Mouse (Mus musculus) frontal cortex, adult (tissue): ENCODE data around the gene Slc10a7.
"Not testable (repeated sequence)": the region's sequence is repeated elsewhere in the genome, so short reads cannot be mapped to it uniquely, and the experiment has no call there.

Experiments
- ATAC-seq: cut with Nextera tagmentation; 2 replicates; pipeline ENCODE4 v1.9.2; 2017; ENCODE audit warnings: mild to moderate bottlenecking, moderate library complexity, mixed read lengths; ENCODE audit not compliant: low TSS enrichment

Slc10a7 gene

GRCm38 (mm10) chr8:78509273-78510031 is at the start of gene Slc10a7:
TSS of gene Slc10a7 (plus strand) at chr8:78509346.
- peak; percentile 97 for ATAC-seq

GRCm38 (mm10) chr8:78463941-78464340 is 45.2 kb upstream of the Slc10a7 start:
- no peak for ATAC-seq

GRCm38 (mm10) chr8:78467889-78468288 is 41.3 kb upstream of the Slc10a7 start:
- no peak for ATAC-seq

GRCm38 (mm10) chr8:78477051-78477829 is 31.9 kb upstream of the Slc10a7 start:
- ATAC-seq: peak; percentile 76; the same call in 1 of the 2 replicates

GRCm38 (mm10) chr8:78489733-78490132 is 19.4 kb upstream of the Slc10a7 start:
- ATAC-seq: no peak

- ATAC-seq: no peak
Observed at GRCm38 (mm10) chr8:78493031-78493430, 16.1 kb upstream of the Slc10a7 start.

GRCm38 (mm10) chr8:78496273-78496672 is 12.9 kb upstream of the Slc10a7 start:
- ATAC-seq: not testable (repeated sequence)

- no peak for ATAC-seq
Observed at GRCm38 (mm10) chr8:78502706-78503105, 6.4 kb upstream of the Slc10a7 start.

GRCm38 (mm10) chr8:78507979-78508718 is 997 bp upstream of the Slc10a7 start:
- peak; percentile 38 for ATAC-seq

- peak; percentile 84 for ATAC-seq
Observed at GRCm38 (mm10) chr8:78508719-78509272, 350 bp upstream of the Slc10a7 start, which contains the start of gene Rbmxl1. TSS of gene Rbmxl1 (minus strand) at chr8:78508898.

GRCm38 (mm10) chr8:78510094-78510493 is 948 bp downstream of the Slc10a7 start:
- ATAC-seq: no peak

GRCm38 (mm10) chr8:78510926-78511325 is 1.8 kb downstream of the Slc10a7 start:
- no peak for ATAC-seq

GRCm38 (mm10) chr8:78513106-78513505 is 4.0 kb downstream of the Slc10a7 start:
- ATAC-seq: no peak

- ATAC-seq: no peak
Observed at GRCm38 (mm10) chr8:78514706-78515105, 5.6 kb downstream of the Slc10a7 start.

GRCm38 (mm10) chr8:78515132-78515531 is 6.0 kb downstream of the Slc10a7 start:
- ATAC-seq: no peak

GRCm38 (mm10) chr8:78533981-78534380 is 24.8 kb downstream of the Slc10a7 start:
- no peak for ATAC-seq

GRCm38 (mm10) chr8:78536716-78537115 is 27.6 kb downstream of the Slc10a7 start:
- ATAC-seq: no peak

GRCm38 (mm10) chr8:78537795-78538194 is 28.6 kb downstream of the Slc10a7 start:
- no peak for ATAC-seq

GRCm38 (mm10) chr8:78542670-78543069 is 33.5 kb downstream of the Slc10a7 start:
- not testable (repeated sequence) for ATAC-seq

GRCm38 (mm10) chr8:78543621-78544020 is 34.5 kb downstream of the Slc10a7 start:
- ATAC-seq: no peak

GRCm38 (mm10) chr8:78544545-78544944 is 35.4 kb downstream of the Slc10a7 start:
- no peak for ATAC-seq
